Mouse (Mus musculus) bone marrow macrophage, adult 2 months (primary cell): Measurements from ENCODE around the gene Rpl27. TPM values are rescaled to one million over a fixed set of nuclear protein-coding genes. Genes with fewer than 3 reads are reported as not detected.
"Not testable (repeated sequence)": the region's sequence is repeated elsewhere in the genome, so short reads cannot be mapped to it uniquely, and the experiment has no call there.

Experiments used
- H3K27ac ChIP-seq: 2 replicates; pipeline ENCODE4 v1.5.1; 2012; ENCODE audit warnings: low read depth, low read length; ENCODE audit not compliant: insufficient read depth
- H3K4me1 ChIP-seq: 2 replicates; pipeline ENCODE4 v1.6.1; 2012; ENCODE audit warnings: low read length; ENCODE audit not compliant: control insufficient read depth, insufficient read depth
- H3K4me3 ChIP-seq: 2 replicates; pipeline ENCODE4 v1.5.1; 2012; ENCODE audit warnings: mild to moderate bottlenecking, low read length, moderate library complexity; ENCODE audit not compliant: insufficient read depth
- CTCF ChIP-seq: IDR thresholded peaks from 2 replicates; pipeline ENCODE4 v1.5.1; 2012; ENCODE audit warnings: low read depth, mild to moderate bottlenecking, low read length, moderate library complexity
- POLR2A ChIP-seq: IDR thresholded peaks from 2 replicates; pipeline ENCODE4 v1.6.1; 2012; ENCODE audit warnings: mild to moderate bottlenecking, low read depth, low read length, borderline replicate concordance
- polyA plus RNA-seq: library from polyadenylated mRNA; stranded (reverse); fragments of >200 nt; gene quantifications from 2 replicates; pipeline ENCODE4 v1.2.4, GENCODE M21; 2012; ENCODE audit not compliant: missing spikeins, insufficient read depth, insufficient read length

Gene Rpl27
- polyA plus RNA-seq, 1 experiment, result 519 TPM

DNA sequence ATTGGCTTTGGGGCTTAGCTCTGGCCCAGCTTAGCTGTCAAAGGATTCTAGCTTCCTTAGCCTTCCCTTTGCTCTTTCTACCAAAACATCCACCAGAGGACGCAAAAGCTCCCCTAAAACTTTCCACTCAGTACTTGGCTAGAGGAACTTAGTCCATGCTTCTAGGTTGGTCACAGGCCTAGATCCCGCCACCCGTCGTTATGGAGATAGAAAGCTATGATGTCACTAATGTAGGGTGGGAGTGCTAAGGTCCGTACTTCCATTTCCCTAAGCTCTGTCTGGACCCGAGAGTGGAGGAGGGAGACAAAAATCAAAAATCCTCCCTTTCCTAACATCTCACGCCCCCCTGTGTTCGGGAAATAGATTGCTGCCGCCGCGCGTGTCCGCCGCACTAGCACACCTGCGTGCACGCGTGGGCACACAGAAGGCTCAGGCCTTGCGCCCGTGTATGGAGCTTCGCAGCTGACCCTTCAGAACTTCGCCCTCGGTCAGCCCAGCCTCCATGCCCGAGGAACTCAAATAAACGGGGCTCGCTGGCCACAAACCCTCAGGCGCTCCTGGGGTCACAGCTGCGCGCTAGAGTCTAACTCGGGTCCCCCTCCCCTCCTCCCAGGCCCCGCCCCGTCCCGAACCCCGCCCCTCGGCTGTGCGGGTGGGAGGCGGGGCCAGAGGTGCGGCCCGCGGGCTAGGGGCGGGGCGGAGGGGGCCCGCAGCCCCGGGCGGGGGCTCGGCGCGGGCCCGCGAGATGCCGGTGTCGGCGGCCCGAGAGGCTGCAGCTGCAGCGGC, 25.6 kb downstream of the Rpl27 start:
- Histone ChIP-seq H3K27ac (peak overlapping the region; percentile 2; the same call in 1 of the 2 replicates), H3K4me3 (peak overlapping the region; percentile 67), H3K4me1 (peaks cover 21% of the 10 kb centered on the region)
- TF ChIP-seq POLR2A, result no peak
- no peak for TF ChIP-seq CTCF

- no peak overlapping the region for H3K27ac ChIP-seq
- peaks cover 16% of the 10 kb centered on the region for H3K4me1 ChIP-seq
- no peak for TF ChIP-seq CTCF
- no peak for TF ChIP-seq POLR2A
- peak overlapping the region; percentile 67 for H3K4me3 ChIP-seq
These were observed 26.2 kb downstream of the Rpl27 start for GRCm38 (mm10) chr11:101468263-101468688.

GRCm38 (mm10) chr11:101468731-101469130, 26.6 kb downstream of the Rpl27 start:
- Histone ChIP-seq H3K27ac (no peak overlapping the region), H3K4me3 (no peak overlapping the region; the same call in 1 of the 2 replicates), H3K4me1 (peaks cover 12% of the 10 kb centered on the region)
- TF ChIP-seq CTCF (no peak), POLR2A (no peak)

- Histone ChIP-seq H3K4me1 (peaks cover 8% of the 10 kb centered on the region), H3K27ac (no peak overlapping the region), H3K4me3 (no peak overlapping the region)
- TF ChIP-seq POLR2A (no peak), CTCF (no peak)
These were observed 27.1 kb downstream of the Rpl27 start for GRCm38 (mm10) chr11:101469155-101469554.

DNA sequence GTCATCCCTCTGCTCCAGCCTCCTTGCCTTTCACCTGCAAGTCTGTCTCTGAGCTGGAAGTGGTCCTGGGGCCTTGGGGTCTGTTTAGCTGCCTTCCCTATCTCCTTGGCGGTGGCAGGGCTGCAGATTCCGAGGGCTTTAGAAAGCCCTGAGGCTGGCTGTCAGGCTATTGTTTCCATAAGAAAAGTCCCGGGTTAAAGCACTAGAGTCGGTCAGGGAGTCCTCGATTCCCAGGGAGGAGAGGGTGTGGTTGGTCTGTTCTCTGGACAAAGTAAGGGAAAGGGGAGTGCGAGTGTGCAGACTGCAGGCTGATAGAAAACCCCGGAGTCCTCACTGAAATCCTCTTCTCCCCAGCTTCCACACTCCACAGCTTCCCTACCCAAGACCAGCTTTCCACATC, 28.1 kb downstream of the Rpl27 start:
- H3K4me1 ChIP-seq, result 0 out of 2 replicates have a peak, but pooled peaks cover 6% of the 10 kb centered on the region
- TF ChIP-seq CTCF, result no peak
- TF ChIP-seq POLR2A, result no peak
- H3K4me3 ChIP-seq, result no peak overlapping the region
- H3K27ac ChIP-seq, result no peak overlapping the region

GRCm38 (mm10) chr11:101471926-101472325, 29.8 kb downstream of the Rpl27 start:
- Histone ChIP-seq H3K4me3 (no peak overlapping the region), H3K4me1 (0 out of 2 replicates have a peak, but pooled peaks cover 3% of the 10 kb centered on the region), H3K27ac (no peak overlapping the region)
- TF ChIP-seq POLR2A (no peak), CTCF (no peak)

DNA sequence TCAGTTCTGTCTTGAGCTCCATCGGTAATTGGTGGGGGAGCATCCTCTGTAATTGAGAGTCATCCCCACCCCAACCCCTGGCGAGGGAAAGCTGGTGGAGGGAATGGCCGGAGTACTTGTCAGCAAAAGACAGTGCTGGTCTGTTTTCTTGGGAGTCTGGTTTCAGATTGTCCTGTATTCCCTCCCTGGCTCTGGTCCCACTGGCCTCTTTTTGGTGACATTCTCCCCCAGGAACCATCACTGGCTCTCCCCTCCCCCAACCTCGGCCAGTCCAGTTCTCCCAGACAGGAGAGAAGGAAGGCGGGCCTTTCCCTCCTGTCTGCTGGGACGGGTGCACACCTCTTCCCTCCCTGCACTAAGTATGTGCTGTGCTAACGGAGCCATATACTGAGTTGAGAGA, 30.2 kb downstream of the Rpl27 start:
- no peak for TF ChIP-seq CTCF
- TF ChIP-seq POLR2A, result no peak
- Histone ChIP-seq H3K4me3 (no peak overlapping the region), H3K4me1 (no peaks in the 10 kb centered on the region), H3K27ac (no peak overlapping the region)

DNA sequence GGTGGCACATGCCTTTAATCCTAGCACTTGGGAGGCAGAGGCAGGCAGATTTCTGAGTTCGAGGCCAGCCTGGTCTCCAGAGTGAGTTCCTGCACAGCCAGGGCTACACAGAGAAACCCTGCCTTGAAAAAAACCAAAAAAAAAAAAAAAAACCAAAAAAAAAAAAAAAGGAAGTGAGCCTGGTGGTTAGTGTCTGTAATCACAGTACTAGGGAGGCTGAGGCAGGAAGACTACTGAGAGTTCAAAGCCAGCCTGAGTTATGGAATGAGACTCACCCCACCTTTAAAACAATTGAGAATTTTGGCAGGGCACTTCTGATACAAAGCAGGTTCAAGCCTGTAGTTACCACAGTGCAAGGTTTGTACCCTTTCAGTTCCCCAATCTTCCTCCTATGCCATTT, 31.6 kb downstream of the Rpl27 start:
- not testable (repeated sequence) for H3K27ac ChIP-seq, H3K4me1 ChIP-seq

DNA sequence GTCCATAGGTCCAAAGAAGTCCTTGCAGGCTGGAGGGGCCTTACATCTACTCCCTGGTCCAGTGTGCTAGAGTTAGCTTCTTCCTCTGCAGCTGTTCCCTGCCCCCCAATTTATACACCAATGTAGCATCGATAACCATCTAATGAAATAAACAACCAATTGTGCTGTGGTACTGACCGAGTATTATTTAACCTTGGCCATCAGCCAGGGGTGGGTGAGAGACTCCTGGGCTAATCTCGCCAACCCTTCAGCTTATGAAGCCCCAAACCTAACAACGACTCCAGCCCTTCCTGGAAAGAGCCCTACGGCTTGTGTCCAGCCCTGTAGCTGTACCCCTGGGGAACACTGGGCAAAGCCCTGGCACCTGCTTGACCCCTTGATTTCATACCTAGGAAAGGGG, 32.2 kb downstream of the Rpl27 start:
- H3K27ac ChIP-seq, result no peak overlapping the region
- no peaks in the 10 kb centered on the region for H3K4me1 ChIP-seq
- TF ChIP-seq POLR2A (no peak), CTCF (no peak)
- H3K4me3 ChIP-seq, result no peak overlapping the region

More for the DNA sequence above, 31.6 kb downstream of the Rpl27 start:
- H3K4me3 ChIP-seq, result not testable (repeated sequence)

DNA sequence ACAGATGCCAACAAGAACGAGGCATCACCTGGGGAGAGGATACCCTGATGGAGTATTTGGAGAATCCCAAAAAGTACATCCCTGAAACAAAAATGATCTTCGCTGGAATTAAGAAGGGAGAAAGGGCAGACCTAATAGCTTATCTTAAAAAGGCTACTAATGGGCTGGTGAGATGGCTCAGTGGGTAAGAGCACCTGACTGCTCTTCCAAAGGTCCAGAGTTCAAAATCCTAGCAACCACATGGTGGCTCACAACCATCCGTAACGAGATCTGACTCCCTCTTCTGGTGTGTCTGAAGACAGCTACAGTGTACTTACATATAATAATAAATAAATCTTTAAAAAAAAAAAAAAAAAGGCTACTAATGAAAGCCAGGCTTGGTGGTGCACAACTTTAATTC, 34.3 kb downstream of the Rpl27 start:
- not testable (repeated sequence) for H3K4me1 ChIP-seq, H3K27ac ChIP-seq

GRCm38 (mm10) chr11:101477194-101477551, 35.1 kb downstream of the Rpl27 start:
- Histone ChIP-seq H3K4me1 (no peaks in the 10 kb centered on the region), H3K27ac (no peak overlapping the region), H3K4me3 (no peak overlapping the region)
- no peak for TF ChIP-seq CTCF
- no peak for TF ChIP-seq POLR2A

More for the DNA sequence above, 34.3 kb downstream of the Rpl27 start:
- not testable (repeated sequence) for H3K4me3 ChIP-seq
